18 mouse cellular contexts compared by ENCODE assay signal in the genomic region with DNA sequence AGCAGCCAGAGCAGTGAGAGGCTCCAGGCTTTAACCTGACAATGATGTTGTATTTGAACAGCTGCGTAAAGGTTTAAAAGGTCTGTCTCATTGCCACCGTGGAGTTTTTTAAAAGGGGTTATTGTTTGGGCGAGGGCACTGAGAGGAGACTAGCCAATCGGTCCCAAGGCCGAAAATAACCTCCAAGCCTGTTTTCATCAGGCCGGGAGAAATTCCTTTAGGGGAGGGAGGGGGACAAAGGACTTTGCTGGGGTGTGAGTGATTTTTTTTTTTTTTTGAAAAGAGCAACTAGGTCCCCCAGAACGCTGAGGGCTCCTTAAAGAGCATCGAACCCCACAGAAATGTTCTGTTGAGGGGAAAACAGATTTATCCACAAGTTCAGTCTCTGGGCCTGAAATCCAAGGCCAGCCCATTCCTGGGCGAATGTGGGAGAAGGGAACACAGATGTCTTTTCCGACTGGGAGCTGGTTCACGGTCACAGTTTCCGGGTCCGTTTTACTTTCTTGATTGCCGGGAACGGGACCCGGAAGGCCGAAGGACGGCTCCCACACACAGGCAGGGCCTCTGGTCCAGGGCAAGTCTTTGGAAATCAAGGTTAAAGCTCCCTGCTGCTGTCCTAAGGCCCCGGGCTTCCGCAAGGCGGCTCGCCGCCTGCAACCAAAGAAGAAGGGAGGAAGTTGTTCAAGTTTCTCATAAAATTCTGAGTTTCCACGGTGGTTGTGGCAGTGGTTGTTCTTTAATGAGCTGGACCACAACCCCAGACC. TPM values are rescaled to one million over a fixed set of nuclear protein-coding genes. Genes with fewer than 3 reads are reported as not detected.
DNase-seq lines count a peak whose midpoint lies in the region; ATAC-seq lines count a peak whose summit lies in the region.
"Had no signal": no experiment of that assay in that cellular context is flagged by ENCODE, and none has a peak within 500 bp of the region (broad histone marks: within the 10 kb centered on the region; RNA-seq: fewer than 3 reads in every experiment).

No protein-coding gene starts in this region.

- H3K9ac ChIP-seq in limb, embryonic 11.5 days (ENCODE audit: low read length) = peak overlapping the region; percentile 98
- H3K9ac ChIP-seq: liver, embryonic 15.5 days had no signal

- DNase-seq in embryo, embryonic 10 days (ENCODE audit: low spot score) = peak; percentile 47
- DNase-seq in embryo, embryonic 9.5 days (ENCODE audit: extremely low spot score) = no peak
- peak; percentile 17 for DNase-seq in urinary bladder, adult 2 months (ENCODE audit: low spot score)
- no peak for DNase-seq in urinary bladder, adult 18-20 months (ENCODE audit: low spot score in 2 of 2)
- DNase-seq in limb, embryonic 11.5 days (ENCODE audit: low spot score) = peak; percentile 81
- no peak for DNase-seq in left cerebral cortex, postnatal 25 days (ENCODE audit: low spot score in 2 of 2)
- DNase-seq in heart, postnatal 36 days = no peak
- DNase-seq: cerebellum, adult 18-20 months; embryo, embryonic 11 days; lung, postnatal 36 days; spleen, adult 18-20 months had no signal

- ATAC-seq in limb, embryonic 11.5 days (ENCODE audit: insufficient number of reproducible peaks, low FRiP score, low TSS enrichment, low read depth) = no peak
- ATAC-seq in monocyte, adult 5-6 weeks (replicated peaks; ENCODE audit: insufficient number of reproducible peaks, low FRiP score, low TSS enrichment, poor library complexity, severe bottlenecking) = no peak

- peak overlapping the region; percentile 90 for H3K4me2 ChIP-seq in limb, embryonic 11.5 days (ENCODE audit: low read depth, severe bottlenecking)
- H3K4me2 ChIP-seq: liver, embryonic 15.5 days had no signal

- WGBS in limb, embryonic 11.5 days = under 1% methylated on average over 24 of the region's 24 CpGs

- H3K4me1 ChIP-seq in limb, embryonic 11.5 days (ENCODE audit: control insufficient read depth, insufficient read depth, low read length) = peaks cover 24% of the 10 kb centered on the region
- H3K4me1 ChIP-seq: liver, embryonic 15.5 days had no signal

- H3K4me3 ChIP-seq in limb, embryonic 11.5 days (ENCODE audit: low read depth, low read length) = peak overlapping the region; percentile 66
- H3K4me3 ChIP-seq: left cerebral cortex, adult 2 months; liver, embryonic 15.5 days had no signal

- H3K36me3 ChIP-seq in limb, embryonic 11.5 days (ENCODE audit: control insufficient read depth, insufficient read depth, low read length) = no peaks in the 10 kb centered on the region
- H3K36me3 ChIP-seq: liver, embryonic 15.5 days had no signal

- H3K9me3 ChIP-seq in limb, embryonic 11.5 days (ENCODE audit: control insufficient read depth, low read length) = no peaks in the 10 kb centered on the region
- H3K9me3 ChIP-seq: liver, embryonic 15.5 days had no signal

- peaks cover 6% of the 10 kb centered on the region; the same call in 1 of the 2 replicates for H3K27me3 ChIP-seq in limb, embryonic 11.5 days (ENCODE audit: control insufficient read depth, insufficient read depth, low read length)

- H3K27ac ChIP-seq in limb, embryonic 11.5 days (replicated peaks; ENCODE audit: low read depth, low read length) = peak overlapping the region; percentile 97
- H3K27ac ChIP-seq: left cerebral cortex, adult 2 months; liver, embryonic 15.5 days; stomach, postnatal 0 days had no signal

- intact Hi-C loops in left cerebral cortex, postnatal 25 days (cut with DNase I) = no loop called here
- intact Hi-C loops in heart, postnatal 36 days (cut with DNase I) = loop anchor here (10.0 kb wide), 1 partner anchor 1415 kb away; a partner anchor contains a TSS

RNA-seq across cellular contexts. Expression of a gene that starts 2.0 kb away (rescaled TPM):
- polyA plus RNA-seq in urinary bladder, adult 2 months (2012; rRNA removed) = 13.5 and 14.9 TPM in 2 replicates
- polyA plus RNA-seq in limb, embryonic 11.5 days (2014; fragmentation: Nextera tagmentation; extraction: Ambion mirVana) = 52.0 and 55.0 TPM in 2 replicates
- total RNA-seq in left cerebral cortex, postnatal 25 days (2021) = not detected
- total RNA-seq in monocyte, adult 5-6 weeks (2017) = not detected in 3 replicates
- under 1 TPM in 1 of 2 experiments, not detected in 1; 0.22 TPM for total RNA-seq in heart, postnatal 36 days (2021)
- total RNA-seq: hematopoietic stem cell, adult 5-6 weeks; left cerebral cortex, adult 2 months had no signal
- polyA plus RNA-seq: liver, embryonic 15.5 days; midbrain, postnatal 0 days; stomach, postnatal 0 days had no signal

RNA-seq across cellular contexts. Expression of a gene that starts 7.8 kb away (rescaled TPM):
- polyA plus RNA-seq in urinary bladder, adult 2 months (2012; rRNA removed) = 9.1 and 12.2 TPM in 2 replicates
- polyA plus RNA-seq in limb, embryonic 11.5 days (2014; fragmentation: Nextera tagmentation; extraction: Ambion mirVana) = 17.1 and 24.1 TPM in 2 replicates
- not detected for total RNA-seq in left cerebral cortex, postnatal 25 days (2021)
- total RNA-seq in monocyte, adult 5-6 weeks (2017) = not detected in 3 replicates
- total RNA-seq in heart, postnatal 36 days (2021) = under 1 TPM; 0.36 to 0.41 TPM
- total RNA-seq: hematopoietic stem cell, adult 5-6 weeks; left cerebral cortex, adult 2 months; midbrain, postnatal 0 days had no signal
- polyA plus RNA-seq: liver, embryonic 15.5 days; midbrain, postnatal 0 days had no signal

RNA-seq across cellular contexts. Expression of a gene that starts 10.4 kb away (rescaled TPM):
- polyA plus RNA-seq in urinary bladder, adult 2 months (2012; rRNA removed) = 8.1 and 8.9 TPM in 2 replicates
- 59.6 and 64.4 TPM in 2 replicates for polyA plus RNA-seq in limb, embryonic 11.5 days (2014; fragmentation: Nextera tagmentation; extraction: Ambion mirVana)
- total RNA-seq in left cerebral cortex, postnatal 25 days (2021) = not detected
- not detected in 3 replicates for total RNA-seq in monocyte, adult 5-6 weeks (2017)
- total RNA-seq in heart, postnatal 36 days (2021) = not detected
- total RNA-seq: heart, adult 8-10 months; hematopoietic stem cell, adult 5-6 weeks; left cerebral cortex, adult 2 months; midbrain, postnatal 0 days had no signal
- polyA plus RNA-seq: liver, embryonic 15.5 days; midbrain, postnatal 0 days; stomach, postnatal 0 days had no signal

RNA-seq across cellular contexts. Expression of a gene that starts 14.7 kb away (rescaled TPM):
- polyA plus RNA-seq in urinary bladder, adult 2 months (2012; rRNA removed) = 19.5 and 23.1 TPM in 2 replicates
- polyA plus RNA-seq in limb, embryonic 11.5 days (2014; fragmentation: Nextera tagmentation; extraction: Ambion mirVana) = 11.6 and 13.1 TPM in 2 replicates
- total RNA-seq in left cerebral cortex, postnatal 25 days (2021) = under 1 TPM in 1 of 2 experiments, not detected in 1; 0.14 TPM
- total RNA-seq in monocyte, adult 5-6 weeks (2017) = not detected in 3 replicates
- total RNA-seq in heart, postnatal 36 days (2021) = 1 to 10 TPM; 1.1 to 1.3 TPM
- total RNA-seq: hematopoietic stem cell, adult 5-6 weeks; left cerebral cortex, adult 2 months had no signal
- polyA plus RNA-seq: midbrain, postnatal 0 days had no signal

RNA-seq across cellular contexts. Expression of a gene that starts 14.9 kb away (rescaled TPM):
- polyA plus RNA-seq in urinary bladder, adult 2 months (2012; rRNA removed) = 2.3 and 2.6 TPM in 2 replicates
- 80.7 and 82.2 TPM in 2 replicates for polyA plus RNA-seq in limb, embryonic 11.5 days (2014; fragmentation: Nextera tagmentation; extraction: Ambion mirVana)
- not detected for total RNA-seq in left cerebral cortex, postnatal 25 days (2021)
- total RNA-seq in monocyte, adult 5-6 weeks (2017) = not detected in 3 replicates
- not detected for total RNA-seq in heart, postnatal 36 days (2021)
- total RNA-seq: heart, adult 8-10 months; hematopoietic stem cell, adult 5-6 weeks; left cerebral cortex, adult 2 months; midbrain, postnatal 0 days had no signal
- polyA plus RNA-seq: liver, embryonic 15.5 days; midbrain, postnatal 0 days; stomach, postnatal 0 days had no signal

Comparison
In these comparisons a context has a peak if more than half of its experiments do, and no peak if none do; other contexts are left out.
1. DNase-seq: peak in embryo, embryonic 10 days (single experiment), urinary bladder, adult 2 months (single experiment) and limb, embryonic 11.5 days (single experiment); none in embryo, embryonic 9.5 days (single experiment), urinary bladder, adult 18-20 months (0 of 2), left cerebral cortex, postnatal 25 days (0 of 2) and heart, postnatal 36 days (0 of 2).